Mouse (Mus musculus) CH12.LX (cell line): ENCODE data around the gene Gpcpd1. TPM values are rescaled to one million over a fixed set of nuclear protein-coding genes. Genes with fewer than 3 reads are reported as not detected.

Source experiments
- DNase-seq: peaks from one replicate; pipeline ENCODE4 v3.0.0-alpha.2; 2013; ENCODE audit errors: extremely low read depth
- H3K27ac ChIP-seq: 2 replicates; pipeline ENCODE4 v1.5.1; 2012; ENCODE audit warnings: low read depth, mild to moderate bottlenecking, control low read depth, moderate library complexity; ENCODE audit not compliant: insufficient read depth
- H3K27me3 ChIP-seq: replicated peaks from 2 replicates; pipeline ENCODE3; 2012; ENCODE audit warnings: inconsistent platforms
- H3K36me3 ChIP-seq, 2 experiments: replicated peaks in 1 of 2; 2 replicates each; pipeline versions ENCODE3 to v1.6.1; 2012; ENCODE audit warnings: inconsistent platforms in 1 of 2, low read length in 1 of 2, mild to moderate bottlenecking in 1 of 2, mixed read lengths in 1 of 2, moderate library complexity in 1 of 2; ENCODE audit not compliant: control insufficient read depth in 1 of 2, insufficient read depth in 1 of 2
- H3K4me1 ChIP-seq, 2 experiments: 2 replicates each; pipeline ENCODE4 v1.6.1; 2012; ENCODE audit warnings: inconsistent platforms in 1 of 2, moderate library complexity in 1 of 2; ENCODE audit not compliant: insufficient read depth in 2 of 2, control insufficient read depth in 1 of 2
- H3K4me2 ChIP-seq: 2 replicates; pipeline ENCODE4 v1.6.1; 2012; ENCODE audit warnings: low read depth, mild to moderate bottlenecking, control low read depth; ENCODE audit not compliant: poor library complexity, insufficient read depth, severe bottlenecking
- H3K4me3 ChIP-seq, 3 experiments: fragments of 150-350 bp in 1 of 3; sonication (generic) in 1 of 3; replicated peaks in 1 of 3; 2 replicates each; pipeline versions ENCODE3 to v1.5.1; 2011 to 2012; ENCODE audit warnings: low read depth in 2 of 3, low read length in 2 of 3, mild to moderate bottlenecking in 2 of 3, moderate library complexity in 2 of 3, control low read depth in 1 of 3, improper control_type of control experiment in 1 of 3, inconsistent platforms in 1 of 3, mixed read lengths in 1 of 3; ENCODE audit not compliant: poor library complexity in 1 of 3
- H3K79me2 ChIP-seq: replicated peaks from 2 replicates; pipeline ENCODE4 v1.6.1; 2012; ENCODE audit warnings: mild to moderate bottlenecking, moderate library complexity; ENCODE audit not compliant: control insufficient read depth, poor library complexity, insufficient read depth, severe bottlenecking; ENCODE audit errors: extremely low read depth
- H3K9ac ChIP-seq: 2 replicates; pipeline ENCODE4 v1.6.1; 2012; ENCODE audit warnings: low read depth, mild to moderate bottlenecking, control low read depth, moderate library complexity; ENCODE audit not compliant: insufficient read depth
- H3K9me3 ChIP-seq: replicated peaks from 2 replicates; pipeline ENCODE3; 2012; ENCODE audit warnings: low read length, inconsistent platforms, mixed read lengths
- BHLHE40 ChIP-seq: IDR thresholded peaks from 2 replicates; pipeline ENCODE4 v1.6.1; 2011; ENCODE audit warnings: mild to moderate bottlenecking, low read depth, low read length, improper control_type of control experiment
- CHD1 ChIP-seq: IDR thresholded peaks from 2 replicates; pipeline ENCODE4 v1.6.1; 2012; ENCODE audit warnings: low read depth, low read length, improper control_type of control experiment, inconsistent platforms
- CHD2 ChIP-seq: IDR thresholded peaks from 2 replicates; pipeline ENCODE4 v1.6.1; 2011; ENCODE audit warnings: low read length, improper control_type of control experiment
- ELF1 ChIP-seq: IDR thresholded peaks from 2 replicates; pipeline ENCODE4 v1.6.1; 2014; ENCODE audit warnings: low read depth, mild to moderate bottlenecking, inconsistent platforms, low read length, improper control_type of control experiment
- KAT2A ChIP-seq: IDR thresholded peaks from 2 replicates; pipeline ENCODE4 v1.6.1; 2012; ENCODE audit warnings: low read length, improper control_type of control experiment, inconsistent platforms; ENCODE audit not compliant: insufficient replicate concordance
- MAFK ChIP-seq: IDR thresholded peaks from 2 replicates; pipeline ENCODE4 v1.6.1; 2011; ENCODE audit warnings: low read length, improper control_type of control experiment; ENCODE audit not compliant: insufficient replicate concordance
- MXI1 ChIP-seq: IDR thresholded peaks from 2 replicates; pipeline ENCODE4 v1.6.1; 2011; ENCODE audit warnings: mild to moderate bottlenecking, low read depth, low read length, improper control_type of control experiment
- MYC ChIP-seq: IDR thresholded peaks from 2 replicates; pipeline ENCODE4 v1.6.1; 2011; ENCODE audit warnings: low read depth, mild to moderate bottlenecking, improper control_type of control experiment, low read length
- NELFE ChIP-seq: IDR thresholded peaks from 2 replicates; pipeline ENCODE4 v1.6.1; 2011; ENCODE audit warnings: low read depth, low read length, improper control_type of control experiment
- NRF1 ChIP-seq: IDR thresholded peaks from 2 replicates; pipeline ENCODE4 v1.6.1; 2014; ENCODE audit warnings: low read depth, mild to moderate bottlenecking, inconsistent platforms, low read length, improper control_type of control experiment, moderate library complexity
- PAX5 ChIP-seq: IDR thresholded peaks from 2 replicates; pipeline ENCODE4 v1.6.1; 2012; ENCODE audit warnings: low read length, inconsistent platforms, mixed read lengths
- POLR2A ChIP-seq: IDR thresholded peaks from 2 replicates; pipeline ENCODE4 v1.6.1; 2011; ENCODE audit warnings: low read depth, mild to moderate bottlenecking, improper control_type of control experiment, low read length
- RAD21 ChIP-seq: IDR thresholded peaks from 2 replicates; pipeline ENCODE4 v1.6.1; 2011; ENCODE audit warnings: low read depth, mild to moderate bottlenecking, low read length, improper control_type of control experiment, moderate library complexity
- RCOR1 ChIP-seq: conservative IDR thresholded peaks from 2 replicates; pipeline ENCODE4 v1.6.1; 2012; ENCODE audit warnings: low read depth, mild to moderate bottlenecking, inconsistent platforms, low read length, improper control_type of control experiment
- SIN3A ChIP-seq: IDR thresholded peaks from 2 replicates; pipeline ENCODE4 v1.6.1; 2012; ENCODE audit warnings: low read length, improper control_type of control experiment, inconsistent platforms
- UBTF ChIP-seq: IDR thresholded peaks from 2 replicates; pipeline ENCODE4 v1.6.1; 2012; ENCODE audit warnings: low read depth, mild to moderate bottlenecking, inconsistent platforms, low read length, improper control_type of control experiment, moderate library complexity
- ZC3H11A ChIP-seq: IDR thresholded peaks from 2 replicates; pipeline ENCODE4 v1.6.1; 2012; ENCODE audit warnings: low read depth, mild to moderate bottlenecking, inconsistent platforms, low read length, improper control_type of control experiment
- ZKSCAN1 ChIP-seq: IDR thresholded peaks from 2 replicates; pipeline ENCODE4 v1.6.1; 2012; ENCODE audit warnings: low read depth, inconsistent platforms, low read length, improper control_type of control experiment, borderline replicate concordance
- ZMIZ1 ChIP-seq: IDR thresholded peaks from 2 replicates; pipeline ENCODE4 v1.6.1; 2012; ENCODE audit warnings: low read depth, mild to moderate bottlenecking, inconsistent platforms, low read length, improper control_type of control experiment
- dilution Hi-C: fragments of 300-500 bp; cut with MboI; formaldehyde crosslinking; loops from 2 replicates; pipeline ENCODE4 v1.14.3; 2020; ENCODE audit warnings: low sequenced_read_pairs; ENCODE audit not compliant: extremely low pct_unique_long_range_greater_than_20kb, extremely low pct_ligation_motif_present
- in situ Hi-C: fragments of 300-500 bp; cut with MboI; formaldehyde crosslinking; loops from 3 replicates; pipeline ENCODE4 v1.14.3; 2019; ENCODE audit warnings: low sequenced_read_pairs, low pct_ligation_motif_present, low pct_unique_long_range_greater_than_20kb, mixed read lengths
- polyA plus RNA-seq: library from polyadenylated mRNA; unstranded; fragments of >175 nt; gene quantifications from 2 replicates; pipeline ENCODE4 v1.2.1, GENCODE M21; 2012; ENCODE audit warnings: low read depth; ENCODE audit not compliant: insufficient read length
- total RNA-seq, 2 experiments: library from RNA; depleted of rRNA; stranded (reverse); fragments of 300-350 nt in 1 of 2; fragments of >200 nt in 1 of 2; gene quantifications; 2 replicates each; pipeline ENCODE4 v1.2.3; 2012 to 2014

The Gpcpd1 gene
- total and polyA plus RNA-seq, 3 experiments, result 30.9 to 60.8 (median 33.5) TPM

- TF ChIP-seq SIN3A (peak; percentile 77; the same call in 1 of the 2 replicates), CHD1 (peak; percentile 83; the same call in 1 of the 2 replicates), MAFK (peak; percentile 42; the same call in 1 of the 2 replicates), NRF1 (no peak), NELFE (no peak), PAX5 (no peak), MYC (no peak; the same call in 1 of the 2 replicates), POLR2A (no peak), ZC3H11A (no peak), ELF1 (no peak)
Measured at GRCm38 (mm10) chr2:132576522-132577135, 10.9 kb downstream of the Gpcpd1 start (continued).

GRCm38 (mm10) chr2:132575759-132576439 is 11.6 kb downstream of the Gpcpd1 start:
- Histone ChIP-seq H3K4me3 (peak overlapping the region; percentile 51 to 88 (median 83)), H3K27me3 (no peaks in the 10 kb centered on the region), H3K9me3 (no peaks in the 10 kb centered on the region), H3K27ac (peak overlapping the region; percentile 83), H3K9ac (peak overlapping the region; percentile 88), H3K4me2 (peak overlapping the region; percentile 82), H3K79me2 (peaks cover 57% of the 10 kb centered on the region)
- DNase-seq, result no peak
- in situ Hi-C loops, result loop anchor here (10.0 kb wide), 1 partner anchor 51 kb away; no protein-coding TSS in a partner anchor
- dilution Hi-C loops, result no loop called here
- TF ChIP-seq BHLHE40 (no peak), MXI1 (peak; percentile 48), RAD21 (no peak), SIN3A (peak; percentile 69; the same call in 1 of the 2 replicates)
- TF ChIP-seq, all 38 proteins: peak for 2
- H3K4me1 ChIP-seq, result peaks cover 5 to 34% of the 10 kb centered on the region in 2 experiments; a peak in 3 of 4 replicates
- peaks cover 7 to 11% of the 10 kb centered on the region in 2 experiments for H3K36me3 ChIP-seq

GRCm38 (mm10) chr2:132575256-132575655 is 12.3 kb downstream of the Gpcpd1 start:
- Histone ChIP-seq H3K27me3 (no peaks in the 10 kb centered on the region), H3K4me1 (peaks cover 5 to 39% of the 10 kb centered on the region in 2 experiments; a peak in 3 of 4 replicates), H3K4me2 (peak overlapping the region; percentile 82), H3K36me3 (peaks cover 9 to 15% of the 10 kb centered on the region in 2 experiments), H3K9me3 (no peaks in the 10 kb centered on the region), H3K9ac (peak overlapping the region; percentile 88), H3K4me3 (peak overlapping the region; percentile 51 to 88 (median 83)), H3K79me2 (peaks cover 63% of the 10 kb centered on the region), H3K27ac (peak overlapping the region; percentile 83; the same call in 1 of the 2 replicates)
- dilution Hi-C loops (no loop called here), in situ Hi-C loops (loop anchor here (10.0 kb wide), 1 partner anchor 50 kb away; no protein-coding TSS in a partner anchor)
- no peak for DNase-seq
- TF ChIP-seq ZMIZ1 (no peak), KAT2A (no peak), UBTF (no peak), ELF1 (no peak), ZKSCAN1 (no peak), CHD1 (no peak), CHD2 (no peak), RCOR1 (no peak)
